Mouse (Mus musculus): ENCODE measurements around the gene Peak1.

Peak1 gene

GRCm38 (mm10) chr9:56415935-56416607 lies 1.8 kb downstream of the Peak1 start:
- no peak for DNase-seq (ENCODE audit: low spot score)

- DNase-seq (ENCODE audit: low spot score), result no peak
Measured at GRCm38 (mm10) chr9:56415393-56415792, 2.5 kb downstream of the Peak1 start.

- DNase-seq (ENCODE audit: low spot score), result no peak
Measured at GRCm38 (mm10) chr9:56414322-56414721, 3.5 kb downstream of the Peak1 start.

- DNase-seq (ENCODE audit: low spot score), result no peak
Measured at GRCm38 (mm10) chr9:56412716-56413115, 5.2 kb downstream of the Peak1 start.

- DNase-seq (ENCODE audit: low spot score), result no peak
Measured at GRCm38 (mm10) chr9:56409928-56410327, 7.9 kb downstream of the Peak1 start.

- DNase-seq (ENCODE audit: low spot score), result no peak
Measured at GRCm38 (mm10) chr9:56404619-56405018, 13.2 kb downstream of the Peak1 start.

- no peak for DNase-seq (ENCODE audit: low spot score)
Measured at GRCm38 (mm10) chr9:56396306-56396705, 21.6 kb downstream of the Peak1 start.

GRCm38 (mm10) chr9:56392857-56393256 lies 25.0 kb downstream of the Peak1 start:
- DNase-seq (ENCODE audit: low spot score), result no peak

- DNase-seq (ENCODE audit: low spot score), result no peak
Measured at GRCm38 (mm10) chr9:56382786-56383185, 35.1 kb downstream of the Peak1 start.

- peak; percentile 14 for DNase-seq (ENCODE audit: low spot score)
Measured at GRCm38 (mm10) chr9:56374401-56374800, 43.5 kb downstream of the Peak1 start.

- DNase-seq (ENCODE audit: low spot score), result no peak
Measured at GRCm38 (mm10) chr9:56370710-56371109, 47.2 kb downstream of the Peak1 start.

GRCm38 (mm10) chr9:56368814-56369213 lies 49.1 kb downstream of the Peak1 start:
- DNase-seq (ENCODE audit: low spot score), result no peak

GRCm38 (mm10) chr9:56363306-56363705 lies 54.6 kb downstream of the Peak1 start:
- DNase-seq (ENCODE audit: low spot score), result no peak

GRCm38 (mm10) chr9:56359261-56359660 lies 58.6 kb downstream of the Peak1 start:
- no peak for DNase-seq (ENCODE audit: low spot score)

GRCm38 (mm10) chr9:56355186-56355585 lies 62.7 kb downstream of the Peak1 start:
- DNase-seq (ENCODE audit: low spot score), result no peak

GRCm38 (mm10) chr9:56346321-56346720 lies 71.5 kb downstream of the Peak1 start:
- DNase-seq (ENCODE audit: low spot score), result no peak

GRCm38 (mm10) chr9:56339426-56340195 lies 78.3 kb downstream of the Peak1 start:
- DNase-seq (ENCODE audit: low spot score), result no peak

GRCm38 (mm10) chr9:56334363-56334762 lies 83.5 kb downstream of the Peak1 start:
- DNase-seq (ENCODE audit: low spot score), result no peak

GRCm38 (mm10) chr9:56332774-56333173 lies 85.1 kb downstream of the Peak1 start:
- DNase-seq (ENCODE audit: low spot score), result no peak

- DNase-seq (ENCODE audit: low spot score), result no peak
Measured at GRCm38 (mm10) chr9:56326511-56327005, 91.3 kb downstream of the Peak1 start.

GRCm38 (mm10) chr9:56325725-56326124 lies 92.1 kb downstream of the Peak1 start:
- no peak for DNase-seq (ENCODE audit: low spot score)

GRCm38 (mm10) chr9:56324576-56325355 lies 93.1 kb downstream of the Peak1 start:
- no peak for DNase-seq (ENCODE audit: low spot score)

GRCm38 (mm10) chr9:56321291-56321690 lies 96.6 kb downstream of the Peak1 start:
- no peak for DNase-seq (ENCODE audit: low spot score)
